Mouse (Mus musculus) retina, postnatal 1 day (tissue): ENCODE results near the gene Dglucy.

Experiments
- DNase-seq: peaks from one replicate; pipeline ENCODE4 v3.0.0-alpha.2; 2012

Dglucy gene

GRCm38 (mm10) chr12:100936737-100937136 lies 157.9 kb downstream of the Dglucy start:
- no peak for DNase-seq

DNA sequence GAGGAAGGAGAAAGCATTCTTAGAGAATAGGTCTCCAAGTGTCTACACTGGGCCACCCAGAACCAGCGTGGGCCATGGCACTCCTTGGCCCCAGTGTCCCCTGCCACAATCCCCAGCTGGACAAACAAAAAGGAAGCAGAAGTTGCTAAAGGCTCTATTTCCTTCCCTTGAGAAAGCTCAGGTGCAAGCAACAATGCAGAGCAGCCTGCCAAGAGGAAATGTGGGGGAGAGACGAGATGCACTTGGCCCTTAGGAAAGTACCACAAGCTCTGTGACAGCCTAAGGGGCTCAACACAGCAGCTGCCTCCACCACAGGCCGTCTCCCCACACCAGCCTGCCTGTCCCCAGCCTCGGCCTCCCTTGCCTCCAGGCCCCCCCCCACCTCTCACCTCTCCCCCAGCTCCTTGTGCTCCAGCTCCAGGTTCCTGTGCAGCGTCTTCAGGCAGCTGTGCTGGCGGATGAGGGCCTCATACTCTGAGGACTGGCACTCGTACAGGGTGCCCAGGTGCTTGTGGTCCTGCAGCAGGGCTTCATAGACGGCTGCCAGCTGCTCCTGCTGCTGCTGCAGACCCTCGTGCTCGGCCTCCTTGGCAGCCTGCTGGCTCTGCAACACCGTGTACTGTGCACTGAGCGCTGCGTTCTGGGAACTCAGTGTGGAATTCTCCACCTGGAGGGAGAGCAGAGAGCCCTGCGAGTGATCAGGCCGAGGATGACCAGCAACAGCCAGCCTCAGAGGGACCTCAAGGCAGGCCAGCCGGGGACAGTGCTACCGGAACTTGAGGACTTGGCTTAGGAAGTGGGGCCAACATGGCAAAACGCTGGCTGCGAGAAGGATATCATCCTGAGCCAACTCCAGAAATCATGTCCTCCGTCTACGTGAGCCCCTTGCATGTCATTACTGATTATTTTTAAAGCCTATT lies 158.8 kb downstream of the Dglucy start:
- no peak for DNase-seq

DNA sequence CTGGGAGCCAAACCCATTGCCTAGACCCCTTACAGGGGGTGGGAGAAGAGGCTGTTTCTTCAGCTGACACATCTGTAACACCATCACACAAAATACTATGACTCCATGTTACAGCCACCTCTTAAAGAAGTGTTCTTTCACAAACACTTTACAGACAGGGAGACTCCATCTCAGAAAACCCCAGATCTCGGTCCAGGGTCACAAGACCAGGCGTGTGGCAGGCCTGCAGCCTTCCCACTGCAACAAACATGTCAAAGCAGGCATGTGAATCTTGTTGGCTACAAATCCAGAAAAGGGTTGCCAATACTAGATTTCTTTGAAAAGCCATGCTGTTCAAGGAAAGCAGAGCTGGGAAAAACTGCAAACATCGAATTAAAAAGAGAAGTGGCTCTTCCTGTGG lies 162.5 kb downstream of the Dglucy start:
- DNase-seq = no peak

DNA sequence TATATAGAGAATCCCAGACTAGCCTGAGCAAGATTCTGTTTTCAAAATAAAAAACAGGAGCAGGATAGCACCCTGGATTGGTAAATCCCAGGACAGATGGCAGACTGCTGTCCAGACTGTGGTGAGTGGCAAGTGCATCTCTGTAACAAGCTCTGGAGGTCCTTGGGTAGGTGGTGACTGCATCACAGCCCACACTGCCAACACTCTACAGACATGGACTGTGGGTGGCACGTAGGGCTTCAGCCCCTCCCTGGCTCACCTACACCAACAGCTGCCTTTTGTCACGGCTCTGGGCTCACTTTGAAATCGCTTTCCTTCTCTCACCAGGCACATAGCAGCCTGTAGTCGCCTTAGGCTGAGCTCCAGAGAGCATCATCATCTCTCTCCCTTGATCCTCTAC lies 164.3 kb downstream of the Dglucy start:
- DNase-seq = no peak

- DNase-seq = no peak
Measured at GRCm38 (mm10) chr12:100944921-100945336, 166.1 kb downstream of the Dglucy start.

DNA sequence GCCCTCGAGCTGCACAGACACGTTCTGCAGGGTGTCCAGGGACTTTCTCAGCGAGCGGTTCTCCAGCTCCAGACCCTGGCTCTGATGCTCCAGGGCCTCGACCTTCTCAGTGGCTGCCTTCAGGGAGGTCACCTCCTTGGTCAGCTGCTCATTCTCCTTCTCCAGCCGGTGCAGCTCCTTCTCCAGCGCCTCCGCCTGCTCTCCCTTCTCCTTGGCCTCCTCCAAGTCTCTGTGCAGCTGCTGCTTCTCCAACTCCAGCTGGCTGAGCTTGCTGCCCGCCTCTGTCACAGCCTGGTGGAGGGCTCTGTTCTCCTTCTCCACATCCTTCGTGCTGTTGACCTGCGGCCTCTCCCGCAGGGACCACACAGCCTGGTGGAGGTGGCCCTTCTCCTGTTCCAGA lies 166.6 kb downstream of the Dglucy start:
- DNase-seq = no peak

DNA sequence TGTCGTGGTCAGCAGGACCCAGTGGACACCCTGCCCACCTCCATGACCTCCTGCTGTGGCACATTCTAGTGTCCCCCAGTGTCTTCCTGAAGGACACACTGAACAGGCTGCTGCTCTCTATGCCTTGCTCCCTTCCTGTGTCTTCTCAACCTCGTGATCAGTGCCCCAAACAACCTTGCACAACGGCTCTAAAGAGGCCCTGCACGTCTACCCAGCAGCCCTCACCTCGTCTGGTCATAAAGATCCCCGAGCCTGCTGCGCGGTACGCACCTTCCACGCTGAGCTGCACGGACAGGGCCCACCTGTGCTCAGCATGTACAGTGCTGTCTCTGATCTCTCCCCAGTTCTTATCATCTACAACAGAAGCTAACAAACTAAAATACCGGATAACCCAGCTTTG lies 167.1 kb downstream of the Dglucy start:
- no peak for DNase-seq
